Mouse (Mus musculus): ENCODE data around the gene Vnn1.

DNA sequence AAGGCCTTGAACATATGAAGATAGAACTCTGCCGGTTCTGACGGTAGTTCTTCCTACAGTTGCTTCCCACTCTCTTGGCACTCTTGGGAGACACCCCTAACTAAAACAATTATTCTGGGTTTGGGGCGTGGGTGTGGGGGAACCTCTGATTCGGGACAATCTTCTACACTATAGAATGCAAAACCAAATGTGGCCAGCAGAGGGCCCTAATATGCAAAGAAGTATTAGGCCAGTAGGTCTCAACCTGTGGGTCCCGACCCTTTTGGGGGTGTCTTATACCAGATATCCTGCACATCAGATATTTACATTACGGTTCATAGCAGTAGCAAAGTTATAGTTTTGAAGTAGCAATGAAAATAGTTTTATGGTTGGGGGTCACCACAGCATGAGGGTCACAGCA lies 13.8 kb upstream of the Vnn1 start:
- TF ChIP-seq CTCF (IDR thresholded peaks at IDR 0.05; ENCODE audit: low read depth), result peak; percentile 39
- TF ChIP-seq EP300 (IDR thresholded peaks at IDR 0.05; ENCODE audit: low read depth), result no peak

Measured in liver, embryonic 14.5 days (tissue).